Mouse (Mus musculus) adrenal gland, adult 18-20 months (tissue): Measurements from ENCODE around the gene Ccdc36. TPM values are rescaled to one million over a fixed set of nuclear protein-coding genes. Genes with fewer than 3 reads are reported as not detected.

Experiments
- DNase-seq, 2 experiments: peaks; one replicate each; pipeline ENCODE4 v3.0.0; 2021 to 2022; ENCODE audit warnings: low spot score in 2 of 2
- total RNA-seq, 2 experiments: library from RNA; stranded (reverse); gene quantifications; 1 replicate in 1 of 2; 2 replicates in 1 of 2; pipeline ENCODE4 v1.2.3; 2021

Ccdc36 gene
- total RNA-seq, 2 experiments from 2014 or later: not detected

DNA sequence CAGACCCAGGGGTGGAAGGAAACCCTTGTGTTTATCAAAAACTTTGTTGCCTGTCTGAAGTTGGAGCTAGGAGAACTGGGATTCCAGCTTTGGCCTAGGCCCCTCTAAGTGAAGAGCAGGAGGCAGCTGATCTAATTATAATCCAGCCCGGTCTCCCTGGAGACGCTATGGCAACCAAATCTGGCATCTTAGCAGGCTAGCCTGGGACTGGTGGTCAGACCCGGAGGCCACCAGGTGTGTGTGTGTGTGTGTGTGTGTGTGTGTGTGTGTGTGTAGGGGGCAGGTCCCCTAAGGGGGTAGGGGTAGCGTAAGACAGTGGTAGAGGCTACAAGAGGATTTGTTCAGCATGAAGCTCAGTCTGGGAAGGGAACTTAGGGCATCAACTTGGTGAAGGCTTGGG is 21.6 kb upstream of the Ccdc36 start:
- no peak for DNase-seq

DNA sequence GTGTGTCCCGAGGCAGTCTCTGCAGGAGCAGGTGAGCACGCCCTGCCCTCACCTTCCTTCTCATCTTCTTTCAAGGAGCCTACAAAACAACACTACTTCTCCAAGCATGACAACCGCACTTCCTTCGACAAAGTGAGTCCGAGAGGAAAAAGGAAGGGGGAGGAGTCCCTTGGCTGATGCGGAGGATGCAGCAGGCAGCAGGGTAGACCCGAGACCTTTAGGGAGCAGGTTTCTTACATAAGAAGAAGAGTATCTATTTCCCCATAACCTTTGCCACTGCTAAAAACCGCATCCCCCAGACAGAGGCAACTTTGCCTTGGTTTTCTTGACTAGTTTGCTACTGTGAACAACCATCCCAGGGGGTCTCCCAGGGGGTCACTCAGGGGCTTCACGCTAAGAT is 16.8 kb upstream of the Ccdc36 start:
- DNase-seq: no peak

DNA sequence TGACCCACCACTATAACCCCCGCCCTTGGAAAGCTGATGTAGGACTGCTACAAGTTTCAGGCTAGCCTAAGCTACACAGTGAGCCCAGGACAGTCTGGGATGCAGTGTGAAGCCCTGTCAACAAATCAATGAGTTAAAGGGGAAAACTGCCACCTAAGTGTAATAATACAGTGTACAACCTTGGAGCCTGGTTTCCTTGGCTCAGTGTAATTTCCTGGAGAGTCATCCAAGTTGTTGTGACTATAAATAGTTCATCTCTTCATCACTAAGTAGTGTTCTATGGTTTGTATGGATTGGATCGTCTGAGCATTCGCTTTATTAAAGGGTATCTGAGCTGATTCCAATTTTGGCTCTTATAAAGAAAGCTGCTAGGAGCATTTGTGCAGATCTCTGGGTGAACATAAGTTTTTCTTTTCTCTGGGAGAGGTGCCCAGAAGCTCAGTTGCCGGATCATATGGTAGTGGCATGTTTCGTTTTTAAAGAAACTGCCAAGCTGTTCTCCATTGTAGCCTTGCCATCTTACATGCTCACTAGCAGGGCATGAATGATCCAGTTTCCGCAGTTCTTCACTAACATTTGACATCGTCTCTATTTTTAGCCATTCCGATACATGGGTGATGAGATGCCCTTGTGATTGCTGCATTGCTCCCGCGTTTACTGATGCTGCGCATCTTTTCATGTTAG is 13.1 kb upstream of the Ccdc36 start:
- no peak for DNase-seq

DNA sequence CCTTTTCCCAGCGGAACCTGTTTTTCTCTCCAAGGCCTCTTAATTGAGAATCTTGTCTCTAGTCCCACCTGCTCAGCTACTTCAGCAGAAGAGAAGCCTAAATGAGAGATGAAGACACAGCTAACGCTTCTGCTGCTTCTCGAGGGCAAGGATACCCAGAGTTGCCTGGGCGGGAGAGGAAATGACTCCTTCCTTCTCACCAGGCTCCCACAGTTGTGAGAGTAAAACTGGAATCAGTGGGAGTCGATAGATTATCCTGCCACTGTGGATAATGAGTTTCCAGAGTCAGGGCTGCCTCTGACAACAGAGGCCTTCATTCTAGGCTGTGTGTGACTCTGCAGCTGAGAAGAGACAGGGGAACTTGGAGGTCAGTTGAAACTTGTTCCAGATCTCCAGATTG is 12.2 kb upstream of the Ccdc36 start:
- no peak for DNase-seq

GRCm38 (mm10) chr9:108439176-108439575 is 10.9 kb upstream of the Ccdc36 start:
- no peak for DNase-seq

GRCm38 (mm10) chr9:108436182-108436581 is 7.9 kb upstream of the Ccdc36 start, which contains the start of gene BC048562:
BC048562 (plus strand) TSS chr9:108436482.
- DNase-seq: no peak

DNA sequence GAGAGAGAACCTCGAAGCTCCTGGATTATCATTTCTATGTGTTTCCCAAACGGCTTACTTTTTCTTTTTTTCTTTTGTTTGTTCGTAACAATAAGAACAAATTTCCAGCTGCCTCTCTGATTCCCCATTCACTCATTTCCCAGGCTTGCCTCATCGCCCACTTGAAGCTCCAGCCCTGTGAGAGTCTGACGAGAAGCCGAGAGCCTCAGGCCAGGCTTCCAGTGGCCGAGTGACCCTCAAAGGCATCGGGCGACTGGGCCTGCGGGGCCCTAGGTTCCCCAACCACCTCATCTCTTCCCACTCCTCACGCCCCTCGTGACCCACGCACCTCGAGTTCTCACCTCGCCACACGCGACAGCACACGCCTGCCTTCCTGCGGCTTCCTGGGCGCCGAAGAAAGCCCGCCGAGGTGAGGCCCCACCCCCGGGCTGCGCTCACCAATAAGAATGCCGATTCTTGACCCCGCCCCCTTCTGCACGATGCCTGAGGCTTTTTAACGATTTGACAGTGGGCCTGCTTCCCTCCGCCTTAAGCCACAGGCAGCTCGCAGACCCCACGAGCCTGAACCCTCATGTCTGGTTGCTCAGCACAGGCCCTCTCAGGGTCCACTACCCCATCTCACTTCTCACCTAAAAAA is 3.3 kb upstream of the Ccdc36 start:
- DNase-seq: no peak

DNA sequence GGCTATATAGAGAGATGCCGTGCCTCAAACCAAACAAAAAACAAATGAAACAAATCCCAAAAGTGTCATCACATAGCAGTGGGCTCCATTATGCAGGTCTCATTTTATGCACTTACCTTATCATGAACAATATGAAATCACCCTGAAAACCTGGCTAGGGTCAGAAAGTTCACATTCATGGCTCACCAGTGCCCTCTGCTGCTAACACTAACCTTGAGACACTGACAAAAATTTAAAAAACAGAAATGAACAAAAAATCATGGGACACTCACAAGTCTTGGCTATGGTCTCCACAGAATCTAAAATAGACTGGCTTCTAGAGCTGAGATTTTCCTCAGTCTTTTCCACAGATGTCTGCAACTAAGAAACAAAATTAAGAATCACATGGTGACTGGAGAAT is 16.1 kb downstream of the Ccdc36 start:
- peak in 1 of 2 experiments; percentile 36 for DNase-seq

- no peak for DNase-seq
Observed at GRCm38 (mm10) chr9:108411381-108411942, 16.8 kb downstream of the Ccdc36 start.

GRCm38 (mm10) chr9:108409535-108409934 is 18.7 kb downstream of the Ccdc36 start:
- no peak for DNase-seq

DNA sequence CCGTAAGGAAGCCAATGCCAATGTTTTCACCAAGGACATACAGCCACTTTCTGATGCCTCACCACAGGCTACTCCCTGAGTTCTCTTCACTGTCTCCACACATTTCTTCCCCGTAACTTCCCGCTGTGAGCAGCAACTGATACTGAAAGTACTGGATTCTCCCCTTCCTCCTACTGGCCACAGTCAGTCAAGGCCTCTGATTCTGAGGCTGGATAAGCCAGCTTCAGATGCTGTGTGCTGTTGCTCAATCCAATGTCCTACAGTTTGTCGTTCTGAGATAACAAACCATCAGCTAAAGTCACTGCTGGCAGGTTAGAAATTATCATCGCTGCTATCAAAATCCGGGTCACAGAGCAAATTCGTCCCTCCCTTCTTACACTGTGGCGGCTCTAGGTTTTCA is 23.8 kb downstream of the Ccdc36 start:
- no peak for DNase-seq

DNA sequence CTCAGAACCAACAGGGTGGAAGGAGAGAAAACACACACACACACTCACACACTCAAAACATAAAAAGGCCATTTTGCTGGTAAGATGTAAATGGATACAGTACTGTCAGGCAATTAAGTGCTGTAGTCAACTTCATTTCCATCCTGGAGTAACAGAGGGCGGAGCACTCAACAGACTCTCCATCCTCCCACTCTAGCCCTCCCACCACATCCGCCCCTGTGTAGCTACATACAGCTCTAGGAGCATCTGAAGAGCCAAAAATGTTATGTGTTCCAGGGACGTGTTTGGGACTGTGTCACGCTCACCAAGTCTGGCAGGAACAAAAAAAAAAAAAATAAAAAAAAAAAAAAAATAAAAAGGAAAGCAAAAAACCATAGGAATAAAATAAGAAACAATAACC is 25.2 kb downstream of the Ccdc36 start:
- DNase-seq: no peak

DNA sequence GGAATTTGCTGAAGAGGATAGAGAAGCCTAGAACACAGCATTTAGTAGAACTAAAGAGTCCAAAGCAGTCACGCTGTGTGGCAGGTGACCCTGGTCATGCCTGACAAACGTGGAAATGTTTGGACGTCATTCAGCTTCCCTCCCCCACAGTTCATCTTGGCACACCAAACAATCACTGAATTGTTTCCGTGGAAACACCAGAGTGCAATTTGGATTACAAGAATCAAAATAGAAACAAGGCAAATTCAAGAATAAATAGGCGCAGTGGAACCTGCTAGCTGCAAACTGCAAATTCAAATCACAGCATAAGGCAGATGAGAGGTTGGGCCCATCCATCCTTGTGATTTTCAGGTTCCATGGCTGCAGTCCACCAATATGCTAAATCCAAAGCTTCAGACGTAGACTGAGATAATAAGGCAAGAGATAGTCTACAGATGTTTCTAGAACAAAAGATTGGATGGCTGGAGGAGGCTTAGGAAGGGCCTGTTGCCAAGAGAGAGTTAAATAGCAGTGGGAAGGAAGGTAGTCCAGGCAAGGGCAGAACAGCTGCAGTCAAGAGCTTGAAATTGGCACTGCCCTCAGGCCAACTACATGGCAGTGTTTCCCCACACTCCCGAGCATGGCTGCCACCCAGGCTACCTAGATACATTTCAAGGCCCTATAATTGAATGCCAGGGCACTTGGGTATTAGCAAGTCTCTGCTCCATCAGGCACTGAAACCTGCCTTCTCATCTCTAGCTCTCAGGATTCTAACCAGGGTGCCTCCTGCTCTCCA is 26.9 kb downstream of the Ccdc36 start:
- DNase-seq: no peak

DNA sequence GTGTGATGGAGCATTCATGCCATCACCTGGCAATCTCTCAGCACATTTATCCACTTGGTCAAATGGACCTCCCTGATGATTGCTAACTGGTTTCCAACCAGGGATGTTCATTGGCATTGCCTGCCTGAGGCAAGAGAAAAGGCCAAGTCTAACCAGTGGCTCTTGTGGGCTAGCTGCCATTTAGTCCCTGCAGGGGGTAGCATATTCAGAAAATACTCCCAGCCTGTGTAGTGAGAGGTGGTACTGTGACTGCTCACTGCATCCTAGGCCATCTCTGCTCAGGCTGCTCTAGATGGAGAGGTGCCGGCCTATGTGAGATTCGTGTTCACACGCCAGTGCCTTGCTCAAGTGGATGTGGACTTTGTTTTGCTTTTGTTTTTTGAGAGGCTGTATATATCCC is 30.0 kb downstream of the Ccdc36 start:
- no peak for DNase-seq

- no peak for DNase-seq
Observed at GRCm38 (mm10) chr9:108395427-108395826, 32.9 kb downstream of the Ccdc36 start.

DNA sequence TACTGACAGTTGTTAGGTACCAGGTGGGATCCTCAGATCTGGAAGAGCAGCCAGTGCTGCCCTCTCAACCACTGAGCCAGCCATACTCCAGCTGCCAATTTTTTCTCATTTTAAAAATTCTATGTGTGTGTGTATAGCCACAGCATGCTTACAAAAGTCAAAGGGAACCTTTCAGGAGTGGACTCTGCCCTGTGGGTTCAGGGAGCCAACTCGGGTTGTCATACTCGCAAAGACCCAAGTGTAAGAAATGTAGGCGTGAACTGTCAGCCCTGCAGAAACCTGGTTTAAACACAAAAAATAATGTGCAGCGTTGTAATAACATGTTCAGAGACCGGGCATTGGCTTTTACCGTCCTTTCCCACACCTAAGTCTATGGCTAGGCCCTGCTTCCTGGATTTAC is 34.1 kb downstream of the Ccdc36 start:
- no peak for DNase-seq

GRCm38 (mm10) chr9:108392676-108393075 is 35.6 kb downstream of the Ccdc36 start, which contains the start of gene 1700102P08Rik:
1700102P08Rik (plus strand) TSS chr9:108392805.
- DNase-seq: no peak

DNA sequence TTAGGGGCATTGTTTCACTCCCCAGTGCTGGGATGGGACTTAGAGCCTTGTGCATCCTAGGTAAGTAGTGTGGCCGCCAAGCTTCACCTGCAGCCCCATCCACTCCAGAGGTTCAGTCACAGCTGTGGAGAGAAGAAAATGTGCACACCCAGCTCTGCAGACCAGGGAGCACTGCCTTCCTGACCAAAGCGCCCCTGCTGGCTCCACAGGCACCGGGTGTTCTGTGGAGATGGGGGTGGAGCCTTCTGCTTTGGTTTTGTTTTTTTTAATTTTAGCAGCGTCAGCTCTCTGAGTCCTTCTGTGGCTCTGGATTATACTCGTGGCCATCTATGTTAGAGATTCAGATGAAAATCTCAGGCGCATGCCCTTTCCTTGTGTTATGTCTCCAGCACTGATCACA is 39.1 kb downstream of the Ccdc36 start:
- DNase-seq: no peak

- DNase-seq: no peak
Observed at GRCm38 (mm10) chr9:108388601-108389000, 39.7 kb downstream of the Ccdc36 start.

- DNase-seq: no peak
Observed at GRCm38 (mm10) chr9:108386816-108387215, 41.5 kb downstream of the Ccdc36 start.

DNA sequence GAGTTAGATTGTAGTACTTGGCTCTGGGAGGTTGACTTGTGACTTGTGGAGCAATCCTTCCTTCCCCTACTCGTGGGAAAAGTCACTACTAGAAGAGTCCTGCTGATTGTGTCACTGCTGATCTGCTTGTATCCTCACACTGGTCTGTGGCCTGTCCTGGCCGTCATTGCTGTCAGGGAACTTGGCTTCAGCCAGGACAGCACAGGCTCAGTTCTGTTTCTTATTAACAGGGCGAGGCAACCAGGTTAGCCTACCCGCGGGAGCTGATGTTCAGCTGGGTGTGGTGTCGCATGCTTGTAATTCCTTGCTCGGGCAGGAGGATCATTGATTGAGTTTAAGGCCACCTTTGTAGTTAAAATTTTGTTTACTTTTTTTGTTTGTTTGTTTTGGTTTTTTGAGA is 43.3 kb downstream of the Ccdc36 start:
- DNase-seq: no peak

- no peak for DNase-seq
Observed at GRCm38 (mm10) chr9:108381382-108381781, 46.9 kb downstream of the Ccdc36 start.
